Mouse (Mus musculus): Measurements from ENCODE around the gene Upk3bl. TPM values are rescaled to one million over a fixed set of nuclear protein-coding genes. Genes with fewer than 3 reads are reported as not detected.

The Upk3bl gene
- not detected for polyA plus RNA-seq (2014; fragmentation: Illumina TruSeq; extraction: RNeasy Lipid Tissue Mini Kit (QIAGEN cat#74804); ENCODE audit: low read depth, low replicate concordance)

GRCm38 (mm10) chr5:136054301-136055077 is at the start of gene Upk3bl:
Gene Upk3bl (plus strand): TSS chr5:136054492.

GRCm38 (mm10) chr5:136038258-136039214 is 15.8 kb upstream of the Upk3bl start, which contains the start of gene Upk3b:
Gene Upk3b (plus strand): TSS chr5:136038496.

GRCm38 (mm10) chr5:136083669-136084107 is 29.4 kb downstream of the Upk3bl start, which contains the start of gene Rasa4:
Gene Rasa4 (plus strand): TSS chr5:136083916.

Other genes starting within 250 kb of the Upk3bl start
- not detected for gene Srrm3, start 247.6 kb upstream of the Upk3bl start, polyA plus RNA-seq (2014; fragmentation: Illumina TruSeq; extraction: RNeasy Lipid Tissue Mini Kit (QIAGEN cat#74804); ENCODE audit: low read depth, low replicate concordance)
- 85.0 TPM for gene Hspb1, start 166.6 kb upstream of the Upk3bl start, polyA plus RNA-seq (2014; fragmentation: Illumina TruSeq; extraction: RNeasy Lipid Tissue Mini Kit (QIAGEN cat#74804); ENCODE audit: low read depth, low replicate concordance)
- 136 TPM for gene Ywhag, start 119.9 kb upstream of the Upk3bl start, polyA plus RNA-seq (2014; fragmentation: Illumina TruSeq; extraction: RNeasy Lipid Tissue Mini Kit (QIAGEN cat#74804); ENCODE audit: low read depth, low replicate concordance)
- gene Ssc4d, start 80.0 kb upstream of the Upk3bl start, polyA plus RNA-seq (2014; fragmentation: Illumina TruSeq; extraction: RNeasy Lipid Tissue Mini Kit (QIAGEN cat#74804); ENCODE audit: low read depth, low replicate concordance): 7.0 TPM
- gene Zp3, start 74.4 kb upstream of the Upk3bl start, polyA plus RNA-seq (2014; fragmentation: Illumina TruSeq; extraction: RNeasy Lipid Tissue Mini Kit (QIAGEN cat#74804); ENCODE audit: low read depth, low replicate concordance): not detected
- 29.3 TPM for gene Dtx2, start 59.7 kb upstream of the Upk3bl start, polyA plus RNA-seq (2014; fragmentation: Illumina TruSeq; extraction: RNeasy Lipid Tissue Mini Kit (QIAGEN cat#74804); ENCODE audit: low read depth, low replicate concordance)
- gene Upk3b, start 16.0 kb upstream of the Upk3bl start, polyA plus RNA-seq (2014; fragmentation: Illumina TruSeq; extraction: RNeasy Lipid Tissue Mini Kit (QIAGEN cat#74804); ENCODE audit: low read depth, low replicate concordance): 35.5 TPM
- gene Rasa4, start 29.4 kb downstream of the Upk3bl start, polyA plus RNA-seq (2014; fragmentation: Illumina TruSeq; extraction: RNeasy Lipid Tissue Mini Kit (QIAGEN cat#74804); ENCODE audit: low read depth, low replicate concordance): 12.6 TPM
- gene Polr2j, start 62.1 kb downstream of the Upk3bl start, polyA plus RNA-seq (2014; fragmentation: Illumina TruSeq; extraction: RNeasy Lipid Tissue Mini Kit (QIAGEN cat#74804); ENCODE audit: low read depth, low replicate concordance): 89.6 TPM
- gene Lrwd1, start 81.6 kb downstream of the Upk3bl start, polyA plus RNA-seq (2014; fragmentation: Illumina TruSeq; extraction: RNeasy Lipid Tissue Mini Kit (QIAGEN cat#74804); ENCODE audit: low read depth, low replicate concordance): 15.6 TPM
- gene Alkbh4, start 81.7 kb downstream of the Upk3bl start, polyA plus RNA-seq (2014; fragmentation: Illumina TruSeq; extraction: RNeasy Lipid Tissue Mini Kit (QIAGEN cat#74804); ENCODE audit: low read depth, low replicate concordance): 6.9 TPM
- 5.1 TPM for gene Orai2, start 116.2 kb downstream of the Upk3bl start, polyA plus RNA-seq (2014; fragmentation: Illumina TruSeq; extraction: RNeasy Lipid Tissue Mini Kit (QIAGEN cat#74804); ENCODE audit: low read depth, low replicate concordance)
- 25.3 TPM for gene Prkrip1, start 144.5 kb downstream of the Upk3bl start, polyA plus RNA-seq (2014; fragmentation: Illumina TruSeq; extraction: RNeasy Lipid Tissue Mini Kit (QIAGEN cat#74804); ENCODE audit: low read depth, low replicate concordance)
- 12.9 TPM for gene Sh2b2, start 192.1 kb downstream of the Upk3bl start, polyA plus RNA-seq (2014; fragmentation: Illumina TruSeq; extraction: RNeasy Lipid Tissue Mini Kit (QIAGEN cat#74804); ENCODE audit: low read depth, low replicate concordance)

Data from adipose tissue, adult 10 weeks (tissue).